In genomic region chr13:48845308-48845707, GRCm38 (mm10) we compare ENCODE assay signal across 16 mouse cellular contexts. TPM values are rescaled to one million over a fixed set of nuclear protein-coding genes. Genes with fewer than 3 reads are reported as not detected.
DNase-seq lines count a peak whose midpoint lies in the region; ATAC-seq and TF ChIP-seq lines count a peak whose summit lies in the region.
"Had no signal": no experiment of that assay in that cellular context is flagged by ENCODE, and none has a peak within 500 bp of the region (broad histone marks: within the 10 kb centered on the region; RNA-seq: fewer than 3 reads in every experiment).

No protein-coding gene starts in this region.

- TF ChIP-seq EP300 in liver, embryonic 14.5 days (IDR thresholded peaks at IDR 0.05; ENCODE audit: low read depth), result peak; percentile 63

- intact Hi-C loops in left cerebral cortex, postnatal 10 days (cut with DNase I), result no loop called here

- H3K4me1 ChIP-seq in heart, embryonic 12.5 days (replicated peaks), result peaks cover 52% of the 10 kb centered on the region
- peaks cover 4 to 18% of the 10 kb centered on the region in 2 experiments for H3K4me1 ChIP-seq in liver, embryonic 14.5 days (replicated peaks; ENCODE audit: control insufficient read depth in 2 of 2, insufficient read depth in 2 of 2, low read length in 1 of 2)

- no peaks in the 10 kb centered on the region for H3K9me3 ChIP-seq in heart, embryonic 12.5 days (replicated peaks)
- H3K9me3 ChIP-seq in liver, embryonic 14.5 days (ENCODE audit: control insufficient read depth, low read length), result no peaks in the 10 kb centered on the region
- H3K9me3 ChIP-seq: heart, embryonic 15.5 days; midbrain, embryonic 13.5 days; stomach, embryonic 15.5 days had no signal

- WGBS in heart, embryonic 12.5 days, result 28% methylated on average over 4 of the region's 4 CpGs
- 9% methylated on average over 4 of the region's 4 CpGs for WGBS in liver, embryonic 14.5 days (ENCODE audit: insufficient replicate concordance)

- DNase-seq in heart, adult 9 months (ENCODE audit: low spot score in 2 of 2), result no peak
- peak; percentile 62 for DNase-seq in ZHBTc4 (ENCODE audit: low read depth, low spot score)
- DNase-seq in liver, embryonic 14.5 days (ENCODE audit: low read depth in 3 of 3, low spot score in 3 of 3), result peak; percentile 57 to 68 (median 60)
- peak; percentile 59 for DNase-seq in thymus, postnatal 14 days
- no peak for DNase-seq in right cerebral cortex, postnatal 36 days (ENCODE audit: low spot score in 2 of 2)
- DNase-seq in left cerebral cortex, postnatal 10 days (ENCODE audit: extremely low spot score in 1 of 2, low spot score in 2 of 2), result no peak
- DNase-seq in MN1 (ENCODE audit: low spot score), result no peak
- DNase-seq: cerebellum, adult 8-10 months; kidney, postnatal 25 days; lung, embryonic 14.5 days; right cerebral cortex, postnatal 25 days had no signal

- peak; percentile 52; the same call in 1 of the 2 replicates for ATAC-seq in heart, embryonic 12.5 days (ENCODE audit: insufficient number of reproducible peaks, low FRiP score)
- ATAC-seq in liver, embryonic 14.5 days (ENCODE audit: insufficient read depth), result peak; percentile 87
- ATAC-seq: hindbrain, postnatal 0 days; midbrain, embryonic 13.5 days had no signal

- no peak overlapping the region for H3K9ac ChIP-seq in heart, embryonic 12.5 days
- no peak overlapping the region; the same call in 1 of the 2 replicates for H3K9ac ChIP-seq in liver, embryonic 14.5 days (replicated peaks)
- H3K9ac ChIP-seq: heart, embryonic 15.5 days; lung, embryonic 14.5 days; midbrain, embryonic 13.5 days; stomach, embryonic 15.5 days had no signal

- 0 out of 2 replicates have a peak, but pooled peaks cover 3% of the 10 kb centered on the region for H3K36me3 ChIP-seq in heart, embryonic 12.5 days
- H3K36me3 ChIP-seq in liver, embryonic 14.5 days (replicated peaks; ENCODE audit: control insufficient read depth, insufficient read depth, low read depth), result no peaks in the 10 kb centered on the region
- H3K36me3 ChIP-seq: heart, embryonic 15.5 days; stomach, embryonic 15.5 days had no signal

- no peaks in the 10 kb centered on the region for H3K27me3 ChIP-seq in heart, embryonic 12.5 days (replicated peaks)
- H3K27me3 ChIP-seq in liver, embryonic 14.5 days (ENCODE audit: control insufficient read depth, insufficient read depth, low read length), result no peaks in the 10 kb centered on the region
- H3K27me3 ChIP-seq: heart, embryonic 15.5 days; midbrain, embryonic 13.5 days; stomach, embryonic 15.5 days had no signal

- no peak for TF ChIP-seq CTCF in liver, embryonic 14.5 days (IDR thresholded peaks at IDR 0.05; ENCODE audit: low read depth)

- H3K27ac ChIP-seq in heart, embryonic 12.5 days (ENCODE audit: poor library complexity, severe bottlenecking), result peak overlapping the region; percentile 0; the same call in 1 of the 2 replicates
- H3K27ac ChIP-seq in liver, embryonic 14.5 days, result peak overlapping the region; percentile 35
- H3K27ac ChIP-seq: heart, embryonic 15.5 days; hindbrain, postnatal 0 days; midbrain, embryonic 13.5 days; stomach, embryonic 15.5 days had no signal

- H3K4me2 ChIP-seq in heart, embryonic 12.5 days, result no peak overlapping the region
- H3K4me2 ChIP-seq in liver, embryonic 14.5 days (ENCODE audit: low read depth), result peak overlapping the region; percentile 35
- H3K4me2 ChIP-seq: heart, embryonic 15.5 days; lung, embryonic 14.5 days; midbrain, embryonic 13.5 days; stomach, embryonic 15.5 days had no signal

- H3K4me3 ChIP-seq in heart, embryonic 12.5 days, result no peak overlapping the region
- H3K4me3 ChIP-seq in liver, embryonic 14.5 days (ENCODE audit: insufficient read depth in 1 of 2, low read depth in 2 of 2, low read length in 2 of 2), result no peak overlapping the region
- H3K4me3 ChIP-seq: heart, embryonic 15.5 days; midbrain, embryonic 13.5 days; stomach, embryonic 15.5 days had no signal

RNA-seq across cellular contexts. Expression of gene Phf2, which starts 25.6 kb away (rescaled TPM):
- polyA plus RNA-seq in heart, embryonic 12.5 days (2016; fragmentation: Nextera tagmentation; extraction: Ambion mirVana), result 4.9 and 5.7 TPM in 2 replicates
- 3.9 and 5.0 TPM in 2 replicates for polyA plus RNA-seq in liver, embryonic 14.5 days (2012; rRNA removed)
- polyA plus RNA-seq in liver, embryonic 14.5 days (2014; fragmentation: Nextera tagmentation; extraction: Ambion mirVana), result 2.3 and 2.4 TPM in 2 replicates
- total RNA-seq in left cerebral cortex, postnatal 10 days (2021), result 10 to 100 TPM; 26.0 to 26.2 TPM

Comparison
In these comparisons a context has a peak if more than half of its experiments do, and no peak if none do; other contexts are left out.
1. DNase-seq: peak in ZHBTc4 (single experiment), liver, embryonic 14.5 days (3 of 3) and thymus, postnatal 14 days (single experiment); none in heart, adult 9 months (0 of 2), right cerebral cortex, postnatal 36 days (0 of 2), left cerebral cortex, postnatal 10 days (0 of 2) and MN1 (single experiment).